Mouse (Mus musculus) embryo, embryonic 10 days (tissue): ENCODE measurements at regions not wholly inside any gene's neighbourhood (a gene's known extent, or its start where the extent isn't known, plus 50 kb on each side); places are given as distances from the start of the nearest gene placed in this dataset.

Source experiments
- DNase-seq: peaks from one replicate; pipeline ENCODE4 v3.0.0-alpha.2; 2015; ENCODE audit warnings: low spot score

DNA sequence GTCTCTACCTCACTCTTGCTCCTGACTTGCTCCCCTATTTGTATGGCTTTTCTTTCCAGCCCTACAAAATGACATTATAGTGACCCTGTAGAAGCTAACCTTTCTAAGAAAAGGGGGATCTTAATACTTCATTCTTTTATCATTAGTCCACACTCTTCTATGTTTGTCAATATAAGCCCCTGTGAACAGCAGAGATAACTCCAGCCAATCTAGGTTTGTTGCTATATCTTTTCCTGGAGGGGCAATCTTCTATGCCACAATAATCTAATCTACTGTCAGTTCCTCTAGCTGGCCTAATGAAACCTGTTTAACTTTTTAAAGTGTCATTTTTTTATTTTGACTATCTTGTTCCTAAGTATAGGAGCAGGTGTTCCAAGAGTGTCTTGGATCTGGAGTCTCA is 622.2 kb downstream of the Gbe1 start:
- no peak for DNase-seq

DNA sequence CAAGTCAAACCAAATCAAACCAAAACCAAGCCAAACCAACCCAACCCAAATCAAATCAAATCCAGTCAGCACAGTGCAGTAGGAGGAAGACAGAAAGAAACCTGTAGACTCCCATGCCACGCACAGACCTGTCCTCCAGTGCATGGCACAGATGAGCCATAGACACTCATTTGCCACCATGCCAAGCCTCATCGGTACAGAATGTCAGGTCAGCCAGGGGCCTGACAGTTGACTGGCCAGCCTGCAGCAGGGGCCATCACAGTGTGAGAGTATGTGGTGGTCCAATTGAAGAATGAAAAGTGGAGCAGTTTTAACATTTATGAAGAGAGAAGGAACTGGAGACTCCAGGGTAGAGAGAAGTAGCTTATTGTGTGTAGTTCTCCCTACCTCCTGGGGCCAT is 639.2 kb downstream of the Gbe1 start:
- DNase-seq, result no peak
